Mouse (Mus musculus) heart, embryonic 14.5 days (tissue): ENCODE results near the gene Pon2. TPM values are rescaled to one million over a fixed set of nuclear protein-coding genes. Genes with fewer than 3 reads are reported as not detected.

ENCODE experiments used
- ATAC-seq: fragments of 200-750 bp; cut with Nextera tagmentation; 2 replicates; pipeline ENCODE4 v1.8.0; 2017; ENCODE audit warnings: low read depth, moderate TSS enrichment; ENCODE audit not compliant: insufficient number of reproducible peaks, insufficient read depth, low FRiP score
- H3K27ac ChIP-seq, 2 experiments: fragments of 200-500 bp in 1 of 2; fragments of 300-500 bp in 1 of 2; sonication (generic) in 1 of 2; replicated peaks in 1 of 2; 2 replicates each; pipeline ENCODE4 v1.5.1; 2012 to 2014; ENCODE audit warnings: low read depth in 2 of 2, low read length in 2 of 2, control low read depth in 1 of 2, mild to moderate bottlenecking in 1 of 2, mixed read lengths in 1 of 2; ENCODE audit not compliant: control insufficient read depth in 1 of 2, insufficient read depth in 1 of 2
- H3K27me3 ChIP-seq: fragments of 300-500 bp; sonication (generic); 2 replicates; pipeline ENCODE4 v1.6.1; 2014; ENCODE audit warnings: mild to moderate bottlenecking, low read length, control low read depth; ENCODE audit not compliant: control insufficient read depth, insufficient read depth
- H3K36me3 ChIP-seq: fragments of 300-500 bp; sonication (generic); 2 replicates; pipeline ENCODE4 v1.6.1; 2014; ENCODE audit warnings: mild to moderate bottlenecking, control low read depth, low read length, mixed read lengths; ENCODE audit not compliant: control insufficient read depth, insufficient read depth
- H3K4me1 ChIP-seq, 2 experiments: fragments of 200-500 bp in 1 of 2; fragments of 300-500 bp in 1 of 2; sonication (generic) in 1 of 2; 2 replicates each; pipeline ENCODE4 v1.6.1; 2012 to 2014; ENCODE audit warnings: low read length in 2 of 2, control low read depth in 1 of 2, mixed read lengths in 1 of 2; ENCODE audit not compliant: control insufficient read depth in 2 of 2, insufficient read depth in 2 of 2
- H3K4me2 ChIP-seq: fragments of 300-500 bp; sonication (generic); 2 replicates; pipeline ENCODE4 v1.6.1; 2014; ENCODE audit warnings: mild to moderate bottlenecking, low read length
- H3K4me3 ChIP-seq, 2 experiments: fragments of 200-500 bp in 1 of 2; fragments of 300-500 bp in 1 of 2; sonication (generic) in 1 of 2; 2 replicates each; pipeline ENCODE4 v1.5.1; 2012 to 2014; ENCODE audit warnings: low read length in 2 of 2, mild to moderate bottlenecking in 2 of 2, control low read depth in 1 of 2, low read depth in 1 of 2, moderate library complexity in 1 of 2; ENCODE audit not compliant: control insufficient read depth in 1 of 2, insufficient read depth in 1 of 2
- H3K9ac ChIP-seq: fragments of 300-500 bp; sonication (generic); 2 replicates; pipeline ENCODE4 v1.6.1; 2014; ENCODE audit warnings: mild to moderate bottlenecking, low read length
- H3K9me3 ChIP-seq: fragments of 300-500 bp; sonication (generic); 2 replicates; pipeline ENCODE4 v1.6.1; 2016; ENCODE audit warnings: low read length, control low read depth; ENCODE audit not compliant: control insufficient read depth
- WGBS: fragments of 180-500 bp; shearing (Covaris S2); extraction: QIAGEN DNeasy Blood & Tissue Kit; methylation state at CpG from one replicate; pipeline ENCODE4 v1.1.7; 2014; 5-methylcytosine and 5-hydroxymethylcytosine counted together
- polyA plus RNA-seq: library from polyadenylated mRNA; unstranded; fragments of >200 nt; fragmentation: Nextera tagmentation; extraction: Ambion mirVana; gene quantifications from 2 replicates; pipeline ENCODE4 v1.2.1, GENCODE M21; 2014

The Pon2 gene
- polyA plus RNA-seq, 1 experiment from 2014 or later = 49.1 TPM

DNA sequence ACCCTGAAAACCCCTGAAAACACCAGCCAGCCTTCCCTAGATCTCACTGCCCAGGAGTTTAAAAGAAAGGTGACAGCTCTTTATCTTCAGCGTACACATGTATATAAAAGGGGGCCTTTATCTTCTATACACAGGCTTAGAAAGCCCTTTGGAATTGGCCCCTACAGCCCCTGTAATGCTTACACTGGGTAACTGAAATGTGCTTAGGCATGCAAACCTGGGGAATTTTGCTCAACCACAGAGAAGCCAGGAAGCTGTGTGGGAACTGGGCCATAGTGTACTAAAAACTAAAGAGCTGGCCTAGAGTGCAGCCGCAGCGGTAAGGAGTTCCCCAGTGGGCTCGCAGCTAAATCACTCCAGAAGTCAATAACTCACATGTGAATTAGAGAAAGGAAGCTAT lies 6.8 kb downstream of the Pon2 start:
- no peak overlapping the region for H3K27ac ChIP-seq
- H3K4me1 ChIP-seq = peaks cover 0 to 2% of the 10 kb centered on the region in 2 experiments; a peak in 1 of 4 replicates
- no peak for ATAC-seq
- H3K9me3 ChIP-seq = no peaks in the 10 kb centered on the region
- no peak overlapping the region for H3K9ac ChIP-seq
- 79% methylated on average over 4 of the region's 4 CpGs for WGBS
- H3K36me3 ChIP-seq = peaks cover 32% of the 10 kb centered on the region
- H3K4me2 ChIP-seq = no peak overlapping the region
- no peaks in the 10 kb centered on the region for H3K27me3 ChIP-seq
- H3K4me3 ChIP-seq = no peak overlapping the region

DNA sequence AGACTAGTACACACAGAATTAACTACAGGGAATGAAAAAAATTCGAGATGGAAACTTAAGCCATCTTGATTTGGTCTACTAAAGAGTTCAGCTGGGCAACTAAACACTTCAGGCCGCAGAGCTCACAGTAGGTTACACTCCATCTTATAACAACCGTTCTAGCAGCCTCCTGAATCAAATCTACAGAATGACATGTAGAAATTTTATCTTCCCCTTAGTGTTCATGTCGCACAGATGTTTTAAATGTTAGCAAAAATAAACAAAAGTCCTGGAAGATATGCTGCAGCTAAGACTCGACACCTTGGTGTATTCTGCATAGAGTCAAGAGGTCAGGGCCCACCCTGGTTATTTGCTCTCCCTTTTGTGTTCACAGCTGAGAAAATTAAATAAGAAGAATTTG lies 10.3 kb downstream of the Pon2 start:
- 66% methylated on average over 5 of the region's 5 CpGs for WGBS
- ATAC-seq = no peak
- no peak overlapping the region for H3K4me2 ChIP-seq
- H3K36me3 ChIP-seq = peaks cover 26% of the 10 kb centered on the region
- H3K4me3 ChIP-seq = no peak overlapping the region
- H3K27me3 ChIP-seq = no peaks in the 10 kb centered on the region
- no peak overlapping the region for H3K27ac ChIP-seq
- H3K9ac ChIP-seq = no peak overlapping the region
- no peaks in the 10 kb centered on the region; a peak in 1 of 4 replicates for H3K4me1 ChIP-seq
- H3K9me3 ChIP-seq = no peaks in the 10 kb centered on the region

DNA sequence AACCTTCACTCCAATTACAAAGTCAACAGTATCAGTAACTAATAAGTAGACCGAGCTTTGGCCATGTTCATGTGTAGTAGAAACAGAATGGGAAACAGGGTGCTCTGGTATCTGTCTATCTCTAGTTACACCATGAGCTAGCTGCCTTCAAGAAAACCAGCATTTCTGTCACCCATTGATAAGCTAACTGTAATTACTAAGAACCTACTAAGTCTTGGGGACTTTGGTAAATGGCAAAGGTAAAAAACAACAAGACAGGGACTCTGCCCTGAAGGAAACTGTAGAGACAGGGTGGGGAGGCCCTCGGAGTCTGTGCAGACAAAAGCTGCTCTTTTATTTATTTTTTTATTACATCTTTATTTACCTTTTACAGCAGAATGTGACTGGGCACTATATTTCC lies 10.9 kb downstream of the Pon2 start:
- ATAC-seq = no peak
- Histone ChIP-seq H3K36me3 (peaks cover 24% of the 10 kb centered on the region), H3K27me3 (no peaks in the 10 kb centered on the region), H3K4me3 (no peak overlapping the region), H3K9me3 (no peaks in the 10 kb centered on the region), H3K9ac (no peak overlapping the region), H3K4me1 (no peaks in the 10 kb centered on the region; a peak in 1 of 4 replicates), H3K27ac (no peak overlapping the region), H3K4me2 (no peak overlapping the region)
- 79% methylated on average over 2 of the region's 2 CpGs for WGBS

DNA sequence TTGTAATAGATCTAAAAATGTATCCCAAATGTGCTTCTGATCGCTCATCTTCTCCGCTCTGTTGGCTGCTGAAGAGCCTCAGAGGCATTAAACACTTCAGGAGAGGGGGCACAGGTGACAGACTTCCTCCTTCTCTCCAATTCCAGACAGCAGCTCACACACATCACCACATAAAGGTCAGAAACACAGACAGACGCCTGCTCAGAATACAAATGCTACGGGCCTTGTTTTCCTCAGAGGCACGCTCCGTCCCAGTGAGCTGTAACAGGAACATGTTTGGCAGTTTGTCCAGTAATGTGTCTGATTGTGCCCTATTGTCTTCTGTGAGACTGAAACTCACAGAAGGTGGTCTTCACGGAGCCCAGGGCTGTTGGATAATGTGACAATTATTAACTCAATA lies 15.8 kb downstream of the Pon2 start:
- ATAC-seq = no peak
- 69% methylated on average over 7 of the region's 7 CpGs for WGBS
- Histone ChIP-seq H3K36me3 (peaks cover 10% of the 10 kb centered on the region), H3K27ac (no peak overlapping the region), H3K4me1 (no peaks in the 10 kb centered on the region), H3K4me2 (no peak overlapping the region), H3K9ac (no peak overlapping the region), H3K4me3 (no peak overlapping the region), H3K9me3 (no peaks in the 10 kb centered on the region), H3K27me3 (no peaks in the 10 kb centered on the region)

DNA sequence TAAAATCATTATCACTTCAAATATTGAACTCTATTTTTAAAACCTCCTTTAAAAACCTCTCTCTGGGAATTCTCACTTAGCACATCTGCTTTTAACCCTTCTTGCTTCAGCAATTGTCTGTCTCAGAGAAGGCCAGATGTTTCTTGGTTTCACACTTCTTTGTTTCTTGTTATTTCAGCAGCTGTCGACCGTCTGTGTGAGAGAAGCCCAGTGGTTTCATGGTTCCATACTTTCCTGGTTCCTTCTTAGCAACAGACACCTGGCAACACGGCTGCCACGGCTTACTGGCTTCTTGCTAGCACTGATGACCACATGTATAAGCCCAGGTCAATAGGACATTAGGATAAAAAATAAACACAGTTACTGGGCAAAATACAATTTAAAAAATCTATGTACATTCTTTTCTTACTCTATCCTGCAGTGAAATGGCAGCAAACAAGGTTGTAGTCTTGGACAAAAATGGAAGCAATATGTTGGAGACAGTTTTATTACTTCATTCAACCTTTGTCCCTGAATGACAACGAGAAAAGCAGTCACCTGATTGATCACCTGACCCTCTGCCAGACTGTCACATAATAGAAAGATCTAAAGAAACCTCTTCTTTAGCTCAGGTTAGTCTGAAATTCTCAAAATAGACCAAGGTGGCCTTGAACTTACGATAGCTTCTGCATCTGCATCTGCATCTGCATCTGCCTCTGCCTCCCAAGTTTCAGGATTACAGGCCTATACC lies 17.5 kb downstream of the Pon2 start:
- WGBS = 71% methylated on average over 6 of the region's 6 CpGs

DNA sequence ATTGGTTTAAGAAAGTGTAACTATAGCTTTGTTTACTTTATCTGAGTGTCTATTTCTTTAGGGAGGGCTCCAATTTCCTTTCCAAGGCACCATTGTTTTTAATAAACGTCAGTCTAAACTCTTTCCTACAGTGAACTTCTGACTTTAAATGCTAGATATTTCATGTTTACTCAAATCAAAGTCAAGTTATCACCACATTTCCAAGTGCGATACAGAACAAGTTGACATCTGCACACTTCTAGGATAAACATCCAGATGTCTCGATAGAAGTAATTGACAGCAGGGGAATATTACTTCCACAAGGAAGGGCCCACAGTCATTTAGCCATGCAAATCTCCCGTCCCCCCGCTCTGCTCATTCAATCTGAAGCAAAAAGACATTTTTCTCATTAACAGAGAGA lies 20.3 kb downstream of the Pon2 start:
- H3K27me3 ChIP-seq = no peaks in the 10 kb centered on the region
- H3K27ac ChIP-seq = no peak overlapping the region
- H3K4me2 ChIP-seq = no peak overlapping the region
- 68% methylated on average over 5 of the region's 5 CpGs for WGBS
- H3K9ac ChIP-seq = no peak overlapping the region
- no peak for ATAC-seq
- no peak overlapping the region for H3K4me3 ChIP-seq
- no peaks in the 10 kb centered on the region for H3K9me3 ChIP-seq
- H3K4me1 ChIP-seq = no peaks in the 10 kb centered on the region
- H3K36me3 ChIP-seq = peaks cover 34% of the 10 kb centered on the region

More for the DNA sequence above, 17.5 kb downstream of the Pon2 start:
- H3K27ac ChIP-seq = no peak overlapping the region
- no peaks in the 10 kb centered on the region for H3K9me3 ChIP-seq
- peaks cover 24% of the 10 kb centered on the region for H3K36me3 ChIP-seq
- no peak overlapping the region for H3K9ac ChIP-seq
- H3K4me3 ChIP-seq = no peak overlapping the region
- no peaks in the 10 kb centered on the region for H3K27me3 ChIP-seq
- no peaks in the 10 kb centered on the region for H3K4me1 ChIP-seq
- no peak for ATAC-seq
- no peak overlapping the region for H3K4me2 ChIP-seq

DNA sequence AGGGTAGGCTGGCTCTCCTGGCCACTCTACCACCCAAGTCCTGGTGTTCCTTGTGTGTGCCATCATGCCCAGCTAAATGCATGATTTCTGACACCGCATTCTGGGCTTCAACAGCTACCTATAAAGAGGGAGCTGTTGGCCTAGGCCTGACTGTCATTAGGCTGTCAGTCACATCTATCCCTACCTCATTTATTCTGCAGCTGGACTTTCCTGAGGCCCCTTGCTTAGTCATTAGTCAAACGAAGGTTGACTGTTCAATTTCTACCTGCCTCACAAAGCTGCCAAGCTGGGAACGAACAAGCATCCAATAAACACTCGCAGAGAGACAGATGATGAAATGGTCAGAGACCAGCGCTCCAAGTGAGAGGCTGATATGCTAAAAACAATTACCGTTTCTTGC lies 28.6 kb downstream of the Pon2 start:
- Histone ChIP-seq H3K27ac (no peak overlapping the region), H3K36me3 (peaks cover 43% of the 10 kb centered on the region), H3K4me2 (no peak overlapping the region), H3K9ac (no peak overlapping the region), H3K27me3 (no peaks in the 10 kb centered on the region), H3K9me3 (no peaks in the 10 kb centered on the region), H3K4me1 (no peaks in the 10 kb centered on the region), H3K4me3 (no peak overlapping the region)
- no peak for ATAC-seq
- WGBS = 92% methylated on average over 6 of the region's 6 CpGs

DNA sequence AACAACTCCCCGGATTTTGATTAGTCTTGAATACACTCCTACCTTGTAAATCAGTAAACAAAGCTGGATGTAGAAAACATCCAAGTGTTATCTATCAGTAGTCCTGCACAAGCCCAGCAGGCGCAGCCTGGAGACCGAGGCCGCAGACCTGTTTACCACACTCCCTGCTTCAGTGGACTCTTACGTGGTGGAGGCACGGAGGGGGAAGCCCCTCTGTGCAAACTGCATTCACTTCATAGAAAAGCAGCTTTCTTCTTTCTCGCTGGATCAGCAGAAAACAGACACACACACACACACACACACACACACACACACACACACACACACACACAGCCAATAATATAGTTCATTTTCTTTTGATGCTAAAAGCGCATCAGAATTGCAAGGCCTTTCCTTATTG lies 33.5 kb downstream of the Pon2 start:
- peaks cover 31% of the 10 kb centered on the region for H3K36me3 ChIP-seq
- H3K9ac ChIP-seq = no peak overlapping the region
- H3K4me1 ChIP-seq = no peaks in the 10 kb centered on the region
- H3K4me3 ChIP-seq = no peak overlapping the region
- no peaks in the 10 kb centered on the region for H3K9me3 ChIP-seq
- H3K4me2 ChIP-seq = no peak overlapping the region
- H3K27ac ChIP-seq = no peak overlapping the region
- no peak for ATAC-seq
- no peaks in the 10 kb centered on the region for H3K27me3 ChIP-seq
- 70% methylated on average over 8 of the region's 8 CpGs for WGBS
